Mouse (Mus musculus): Measurements from ENCODE around the gene Gm8369. TPM values are rescaled to one million over a fixed set of nuclear protein-coding genes. Genes with fewer than 3 reads are reported as not detected.
"Not testable (repeated sequence)": the region's sequence is repeated elsewhere in the genome, so short reads cannot be mapped to it uniquely, and the experiment has no call there.

Gm8369 gene
- total and polyA plus RNA-seq, 3 experiments: not detected

DNA sequence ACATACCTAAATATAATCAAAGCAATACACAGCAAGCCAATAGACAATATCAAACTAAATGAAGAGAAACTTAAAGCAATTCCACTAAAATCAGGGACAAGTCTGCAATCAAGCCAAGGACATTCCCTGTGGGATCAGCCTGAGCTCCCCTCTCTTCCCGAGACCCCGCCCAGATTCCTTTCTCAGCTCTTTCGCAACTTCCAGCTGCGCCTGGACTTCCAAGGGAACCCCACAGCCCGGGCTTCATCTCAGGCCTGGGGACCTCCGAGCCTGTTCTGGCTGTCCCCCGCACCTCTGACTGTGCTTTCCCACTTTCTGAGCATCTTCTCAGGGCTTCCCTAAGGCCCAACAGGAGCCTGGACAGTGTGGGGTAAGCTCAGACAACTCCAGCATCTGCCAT, 50.9 kb downstream of the Gm8369 start, which contains the start of gene Ms4a4d:
Gene Ms4a4d, plus strand, starts transcription at position 209 of the 400 bp plus-strand sequence.
- Histone ChIP-seq H3K27ac (ENCODE audit: control insufficient read depth, low read depth, low read length) (no peak within 1 kb of the TSS), H3K9ac (ENCODE audit: control insufficient read depth, low read depth, low read length, poor library complexity, severe bottlenecking) (no peak within 1 kb of the TSS), H3K9me3 (replicated peaks; ENCODE audit: insufficient read depth, low read length) (no peaks in the 10 kb centered on the region), H3K27me3 (ENCODE audit: control insufficient read depth in 1 of 2, insufficient read depth in 2 of 2, low read length in 2 of 2) (no peaks in the 10 kb centered on the region), H3K36me3 (ENCODE audit: control insufficient read depth in 1 of 2, insufficient read depth in 2 of 2, low read length in 2 of 2) (no peaks in the 10 kb centered on the region), H3K4me3 (ENCODE audit: control insufficient read depth in 1 of 2, insufficient read depth in 1 of 2, low read depth in 2 of 2, low read length in 2 of 2) (no peak within 1 kb of the TSS), H3K79me2 (ENCODE audit: control insufficient read depth, insufficient read depth, low read length, poor library complexity) (no peaks in the 10 kb centered on the region), H3K4me1 (ENCODE audit: control insufficient read depth in 1 of 2, insufficient read depth in 2 of 2, low read length in 2 of 2) (no peaks in the 10 kb centered on the region)
- no peak for TF ChIP-seq GABPA (IDR thresholded peaks at IDR 0.05; ENCODE audit: low read depth, low read length)
- no peak for TF ChIP-seq ZMIZ1 (IDR thresholded peaks at IDR 0.05; ENCODE audit: low read depth, low read length)
- no peak for TF ChIP-seq ZKSCAN1 (IDR thresholded peaks at IDR 0.05; ENCODE audit: low read depth, low read length)
- TF ChIP-seq POLR2AphosphoS5 (IDR thresholded peaks at IDR 0.05; ENCODE audit: borderline replicate concordance, low read depth, low read length): no peak
- no peak for TF ChIP-seq TCF12 (IDR thresholded peaks at IDR 0.05; ENCODE audit: low read depth, low read length)
- no peak for TF ChIP-seq RAD21 (IDR thresholded peaks at IDR 0.05; ENCODE audit: low read depth, low read length)
- no peak for TF ChIP-seq CHD2 (IDR thresholded peaks at IDR 0.05; ENCODE audit: low read length)
- no peak for TF ChIP-seq MEF2A (IDR thresholded peaks at IDR 0.05; ENCODE audit: extremely low read depth, insufficient replicate concordance, low read depth, low read length, poor library complexity, severe bottlenecking)
- TF ChIP-seq USF2 (IDR thresholded peaks at IDR 0.05; ENCODE audit: borderline replicate concordance in 1 of 2, insufficient read depth in 1 of 2, low read depth in 1 of 2, low read length in 2 of 2): no peak
- no peak for TF ChIP-seq JUND (IDR thresholded peaks at IDR 0.05; ENCODE audit: low read depth, low read length)
- DNase-seq (ENCODE audit: low read depth, low spot score): no peak

DNA sequence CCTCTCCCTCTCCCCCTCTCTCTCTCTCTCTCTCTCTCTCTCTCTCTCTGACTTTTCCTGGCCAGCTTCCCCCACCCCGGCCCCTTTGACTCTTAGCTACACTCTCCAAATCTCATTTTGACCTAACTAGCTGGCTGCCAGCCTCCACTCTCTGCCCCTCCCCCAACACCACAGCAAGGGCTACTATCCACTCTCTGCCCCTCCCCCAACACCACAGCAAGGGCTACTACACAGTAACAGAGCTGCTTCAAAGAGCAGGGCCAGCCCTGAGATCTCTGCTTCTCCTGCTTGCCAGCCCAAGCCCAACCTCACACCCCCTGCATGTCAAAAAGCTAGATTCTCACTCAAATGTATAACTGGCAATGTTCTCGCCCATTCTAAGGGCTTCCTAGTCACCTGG, 51.6 kb downstream of the Gm8369 start:
- DNase-seq (ENCODE audit: low read depth, low spot score): no peak
- TF ChIP-seq MYC (IDR thresholded peaks at IDR 0.05; ENCODE audit: low read depth, low read length): no peak
- no peak for TF ChIP-seq MAZ (IDR thresholded peaks at IDR 0.05; ENCODE audit: low read depth, low read length)
- no peak for TF ChIP-seq MAFK (IDR thresholded peaks at IDR 0.05; ENCODE audit: borderline replicate concordance, low read depth, low read length)
- no peak for TF ChIP-seq CTCF (IDR thresholded peaks at IDR 0.05 in 2 of 3, conservative IDR thresholded peaks at IDR 0.05 in 1 of 3; ENCODE audit: control insufficient read depth in 1 of 3, insufficient read depth in 1 of 3, low read depth in 2 of 3, low read length in 3 of 3, poor library complexity in 1 of 3, severe bottlenecking in 1 of 3)
- TF ChIP-seq ZNF384 (IDR thresholded peaks at IDR 0.05; ENCODE audit: low read depth, low read length): no peak
- TF ChIP-seq MAX (IDR thresholded peaks at IDR 0.05; ENCODE audit: low read length): no peak
- TF ChIP-seq MXI1 (IDR thresholded peaks at IDR 0.05; ENCODE audit: low read depth, low read length): no peak
- TF ChIP-seq TCF12 (IDR thresholded peaks at IDR 0.05; ENCODE audit: low read depth, low read length): no peak
- no peak for TF ChIP-seq EP300 (IDR thresholded peaks at IDR 0.05; ENCODE audit: low read depth in 1 of 2, low read length in 2 of 2)
- TF ChIP-seq GABPA (IDR thresholded peaks at IDR 0.05; ENCODE audit: low read depth, low read length): no peak
- no peak for TF ChIP-seq ZC3H11A (IDR thresholded peaks at IDR 0.05; ENCODE audit: low read depth, low read length)
- TF ChIP-seq POLR2AphosphoS5 (IDR thresholded peaks at IDR 0.05; ENCODE audit: borderline replicate concordance, low read depth, low read length): no peak
- TF ChIP-seq ZKSCAN1 (IDR thresholded peaks at IDR 0.05; ENCODE audit: low read depth, low read length): no peak
- TF ChIP-seq RCOR1 (IDR thresholded peaks at IDR 0.05; ENCODE audit: low read depth, low read length): no peak
- TF ChIP-seq ELF1 (IDR thresholded peaks at IDR 0.05; ENCODE audit: low read depth, low read length): no peak
- TF ChIP-seq CHD1 (IDR thresholded peaks at IDR 0.05; ENCODE audit: low read depth, low read length): no peak
- TF ChIP-seq TAL1 (IDR thresholded peaks at IDR 0.05; ENCODE audit: low read length): no peak
- TF ChIP-seq MYB (IDR thresholded peaks at IDR 0.05; ENCODE audit: low read depth, low read length): no peak
- no peak for TF ChIP-seq ETS1 (IDR thresholded peaks at IDR 0.05; ENCODE audit: low read depth, low read length)
- TF ChIP-seq HCFC1 (IDR thresholded peaks at IDR 0.05; ENCODE audit: low read depth, low read length): no peak
- Histone ChIP-seq H3K36me3 (ENCODE audit: control insufficient read depth in 1 of 2, insufficient read depth in 2 of 2, low read length in 2 of 2) (no peaks in the 10 kb centered on the region), H3K9me3 (replicated peaks; ENCODE audit: insufficient read depth, low read length) (no peaks in the 10 kb centered on the region), H3K27ac (ENCODE audit: control insufficient read depth, low read depth, low read length) (no peak overlapping the region), H3K27me3 (ENCODE audit: control insufficient read depth in 1 of 2, insufficient read depth in 2 of 2, low read length in 2 of 2) (no peaks in the 10 kb centered on the region), H3K4me1 (ENCODE audit: control insufficient read depth in 1 of 2, insufficient read depth in 2 of 2, low read length in 2 of 2) (no peaks in the 10 kb centered on the region), H3K9ac (ENCODE audit: control insufficient read depth, low read depth, low read length, poor library complexity, severe bottlenecking) (no peak overlapping the region), H3K4me3 (ENCODE audit: control insufficient read depth in 1 of 2, insufficient read depth in 1 of 2, low read depth in 2 of 2, low read length in 2 of 2) (no peak overlapping the region), H3K79me2 (ENCODE audit: control insufficient read depth, insufficient read depth, low read length, poor library complexity) (no peaks in the 10 kb centered on the region)

DNA sequence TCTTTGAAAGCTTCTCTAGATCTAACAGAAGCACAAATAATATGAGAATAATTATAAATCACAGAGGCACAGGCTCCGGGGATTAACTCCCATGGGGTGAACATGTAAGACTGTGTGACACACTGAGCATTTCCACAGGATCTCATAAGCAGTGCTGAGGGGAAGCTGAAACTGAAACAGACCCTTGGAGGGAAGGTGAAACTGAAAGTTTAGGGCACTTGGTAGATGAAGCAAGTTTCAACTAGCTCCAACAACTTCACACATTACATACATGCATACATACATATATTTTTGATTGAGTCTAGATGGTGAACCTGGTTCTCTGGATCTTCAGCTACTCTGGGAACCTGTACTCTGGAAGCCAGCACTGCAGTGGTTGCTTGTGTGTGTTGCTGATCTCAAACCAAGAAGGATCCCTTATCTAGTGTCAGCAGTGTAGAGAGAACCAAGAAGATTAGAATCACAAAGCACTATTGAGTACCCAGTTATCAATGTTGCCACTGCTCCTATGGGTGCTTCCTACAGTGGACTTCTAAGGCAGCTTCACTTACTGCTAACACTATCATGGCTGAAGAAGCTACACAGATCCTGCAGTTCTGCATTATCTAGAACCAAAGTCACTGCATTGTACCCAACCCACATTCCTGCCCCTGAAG, 54.6 kb downstream of the Gm8369 start:
- H3K4me3 ChIP-seq (ENCODE audit: control insufficient read depth in 1 of 2, insufficient read depth in 1 of 2, low read depth in 2 of 2, low read length in 2 of 2): not testable (repeated sequence)

More for the DNA sequence above, 54.6 kb downstream of the Gm8369 start:
- H3K79me2 ChIP-seq (ENCODE audit: control insufficient read depth, insufficient read depth, low read length, poor library complexity); H3K27me3 ChIP-seq (ENCODE audit: control insufficient read depth in 1 of 2, insufficient read depth in 2 of 2, low read length in 2 of 2); H3K27ac ChIP-seq (ENCODE audit: control insufficient read depth, low read depth, low read length); DNase-seq (ENCODE audit: low read depth, low spot score); H3K9ac ChIP-seq (ENCODE audit: control insufficient read depth, low read depth, low read length, poor library complexity, severe bottlenecking); H3K36me3 ChIP-seq (ENCODE audit: control insufficient read depth in 1 of 2, insufficient read depth in 2 of 2, low read length in 2 of 2); H3K9me3 ChIP-seq (replicated peaks; ENCODE audit: insufficient read depth, low read length); H3K4me1 ChIP-seq (ENCODE audit: control insufficient read depth in 1 of 2, insufficient read depth in 2 of 2, low read length in 2 of 2): not testable (repeated sequence)
